Mouse (Mus musculus) bone marrow, adult 2 months (tissue): Measurements from ENCODE around the gene Sarm1. TPM values are rescaled to one million over a fixed set of nuclear protein-coding genes. Genes with fewer than 3 reads are reported as not detected.
A peak's percentile ranks its signal among the peaks of the same experiment; 100 is the strongest.

ENCODE experiments used
- H3K27ac ChIP-seq: fragments of 200-500 bp; 2 replicates; pipeline ENCODE4 v1.5.1; 2012; ENCODE audit warnings: low read depth, mild to moderate bottlenecking, control low read depth, inconsistent platforms, low read length; ENCODE audit not compliant: control insufficient read depth, poor library complexity, insufficient read depth
- H3K4me1 ChIP-seq: fragments of 200-500 bp; 2 replicates; pipeline ENCODE4 v1.6.1; 2011; ENCODE audit warnings: low read length; ENCODE audit not compliant: control insufficient read depth, insufficient read depth
- H3K4me3 ChIP-seq: fragments of 200-500 bp; replicated peaks from 2 replicates; pipeline ENCODE3; 2011; ENCODE audit warnings: mild to moderate bottlenecking, low read depth, low read length, control low read depth; ENCODE audit not compliant: control insufficient read depth
- CTCF ChIP-seq: fragments of 200-500 bp; IDR thresholded peaks from 2 replicates; pipeline ENCODE4 v1.5.1; 2011; ENCODE audit warnings: low read length, control low read depth; ENCODE audit not compliant: control insufficient read depth, insufficient read depth
- POLR2A ChIP-seq: fragments of 200-500 bp; IDR thresholded peaks from 2 replicates; pipeline ENCODE4 v1.6.1; 2011; ENCODE audit warnings: low read depth, mild to moderate bottlenecking, control low read depth, low read length, borderline replicate concordance; ENCODE audit not compliant: control insufficient read depth
- WGBS: fragments of 180-500 bp; shearing (Covaris S2); methylation state at CpG from one replicate; pipeline ENCODE4 v1.1.7; 2018; 5-methylcytosine and 5-hydroxymethylcytosine counted together
- polyA plus RNA-seq: library from polyadenylated mRNA; stranded (reverse); fragments of >200 nt; gene quantifications from 2 replicates; pipeline ENCODE4 v1.2.4, GENCODE M21; 2011; ENCODE audit warnings: low replicate concordance; ENCODE audit not compliant: missing spikeins, insufficient read depth, insufficient read length

The Sarm1 gene
- polyA plus RNA-seq, 1 experiment, result not detected

- Histone ChIP-seq H3K27ac (no peak overlapping the region), H3K4me1 (no peaks in the 10 kb centered on the region)
- 86% methylated on average over 1 of the region's 1 CpGs for WGBS
Observed at GRCm38 (mm10) chr11:78448242-78448641, 49.3 kb downstream of the Sarm1 start.

GRCm38 (mm10) chr11:78447168-78447567 lies 50.4 kb downstream of the Sarm1 start:
- Histone ChIP-seq H3K4me1 (no peaks in the 10 kb centered on the region), H3K4me3 (no peak overlapping the region), H3K27ac (no peak overlapping the region)
- WGBS, result 24% methylated on average over 3 of the region's 3 CpGs
- no peak for TF ChIP-seq CTCF
- TF ChIP-seq POLR2A, result no peak

More at GRCm38 (mm10) chr11:78448242-78448641, 49.3 kb downstream of the Sarm1 start:
- H3K4me3 ChIP-seq, result no peak overlapping the region
- TF ChIP-seq POLR2A (no peak), CTCF (no peak)

- Histone ChIP-seq H3K4me3 (no peak overlapping the region), H3K4me1 (no peaks in the 10 kb centered on the region), H3K27ac (no peak overlapping the region)
- 77% methylated on average over 5 of the region's 5 CpGs for WGBS
- TF ChIP-seq POLR2A (no peak), CTCF (no peak)
Observed at GRCm38 (mm10) chr11:78443115-78443514, 54.4 kb downstream of the Sarm1 start.

- WGBS, result 65% methylated on average over 3 of the region's 3 CpGs
- Histone ChIP-seq H3K27ac (no peak overlapping the region), H3K4me1 (no peaks in the 10 kb centered on the region), H3K4me3 (no peak overlapping the region)
- TF ChIP-seq POLR2A (no peak), CTCF (no peak)
Observed at GRCm38 (mm10) chr11:78438399-78438930, 59.1 kb downstream of the Sarm1 start.

- TF ChIP-seq POLR2A, result no peak
- TF ChIP-seq CTCF, result no peak
- Histone ChIP-seq H3K4me3 (no peak overlapping the region), H3K4me1 (no peaks in the 10 kb centered on the region), H3K27ac (no peak overlapping the region)
- 79% methylated on average over 7 of the region's 7 CpGs for WGBS
Observed at GRCm38 (mm10) chr11:78437182-78437581, 60.4 kb downstream of the Sarm1 start.

- TF ChIP-seq CTCF (peak; percentile 61; the same call in 1 of the 2 replicates), POLR2A (no peak)
- WGBS, result 18% methylated on average over 19 of the region's 19 CpGs
- Histone ChIP-seq H3K4me1 (no peaks in the 10 kb centered on the region), H3K27ac (no peak overlapping the region), H3K4me3 (no peak overlapping the region)
Observed at GRCm38 (mm10) chr11:78435776-78436349, 61.7 kb downstream of the Sarm1 start.

- 66% methylated on average over 4 of the region's 4 CpGs for WGBS
- TF ChIP-seq CTCF (no peak), POLR2A (no peak)
- Histone ChIP-seq H3K4me1 (no peaks in the 10 kb centered on the region), H3K27ac (no peak overlapping the region), H3K4me3 (no peak overlapping the region)
Observed at GRCm38 (mm10) chr11:78434052-78434451, 63.5 kb downstream of the Sarm1 start.

GRCm38 (mm10) chr11:78431176-78431575 lies 66.4 kb downstream of the Sarm1 start:
- Histone ChIP-seq H3K4me3 (no peak overlapping the region), H3K4me1 (no peaks in the 10 kb centered on the region), H3K27ac (no peak overlapping the region)
- TF ChIP-seq POLR2A (no peak), CTCF (no peak)
- 78% methylated on average over 10 of the region's 10 CpGs for whole genome bisulfite sequencing
